Mouse (Mus musculus) NIH3T3 (cell line): Measurements from ENCODE around the gene Ube2z.

ENCODE experiments used
- DNase-seq: peaks from one replicate; pipeline ENCODE4 v3.0.0-alpha.2; 2012; ENCODE audit warnings: low read depth

The Ube2z gene

GRCm38 (mm10) chr11:96058309-96058708 is 6.9 kb downstream of the Ube2z start:
- DNase-seq: no peak

GRCm38 (mm10) chr11:96050854-96051253 is 14.3 kb downstream of the Ube2z start:
- DNase-seq: peak; percentile 31

GRCm38 (mm10) chr11:96049939-96050338 is 15.2 kb downstream of the Ube2z start:
- DNase-seq: no peak

- no peak for DNase-seq
Measured at GRCm38 (mm10) chr11:96047469-96048373, 17.5 kb downstream of the Ube2z start.

GRCm38 (mm10) chr11:96046793-96047192 is 18.4 kb downstream of the Ube2z start:
- DNase-seq: no peak

GRCm38 (mm10) chr11:96046028-96046427 is 19.2 kb downstream of the Ube2z start:
- DNase-seq: no peak

- DNase-seq: no peak
Measured at GRCm38 (mm10) chr11:96044803-96045567, 20.2 kb downstream of the Ube2z start.

GRCm38 (mm10) chr11:96038560-96038959 is 26.6 kb downstream of the Ube2z start:
- DNase-seq: no peak

GRCm38 (mm10) chr11:96037499-96037898 is 27.7 kb downstream of the Ube2z start:
- no peak for DNase-seq

GRCm38 (mm10) chr11:96035133-96035532 is 30.1 kb downstream of the Ube2z start:
- no peak for DNase-seq

GRCm38 (mm10) chr11:96034596-96035052 is 30.6 kb downstream of the Ube2z start, which contains the start of gene Snf8:
Gene Snf8 (plus strand): TSS chr11:96034885.
- DNase-seq: peak; percentile 96

GRCm38 (mm10) chr11:96034116-96034515 is 31.1 kb downstream of the Ube2z start:
- DNase-seq: peak; percentile 77

GRCm38 (mm10) chr11:96033264-96033663 is 31.9 kb downstream of the Ube2z start:
- peak; percentile 70 for DNase-seq

- peak; percentile 24 for DNase-seq
Measured at GRCm38 (mm10) chr11:96031701-96032100, 33.5 kb downstream of the Ube2z start.

- DNase-seq: no peak
Measured at GRCm38 (mm10) chr11:96030571-96030970, 34.6 kb downstream of the Ube2z start.

GRCm38 (mm10) chr11:96028130-96028529 is 37.1 kb downstream of the Ube2z start:
- DNase-seq: no peak

- DNase-seq: no peak
Measured at GRCm38 (mm10) chr11:96020622-96021021, 44.6 kb downstream of the Ube2z start.

- peak; percentile 90 for DNase-seq
Measured at GRCm38 (mm10) chr11:96017941-96018351, 47.2 kb downstream of the Ube2z start.

- DNase-seq: no peak
Measured at GRCm38 (mm10) chr11:96015421-96015820, 49.8 kb downstream of the Ube2z start.

GRCm38 (mm10) chr11:96011982-96012381 is 53.2 kb downstream of the Ube2z start:
- DNase-seq: no peak

GRCm38 (mm10) chr11:96008827-96009226 is 56.4 kb downstream of the Ube2z start:
- DNase-seq: no peak

GRCm38 (mm10) chr11:96007516-96008235 is 57.5 kb downstream of the Ube2z start:
- DNase-seq: no peak
